Mouse (Mus musculus) megakaryocyte, embryonic 14.5 days (primary cell): ENCODE measurements around the gene Ntm.

Experiments
- FLI1 ChIP-seq: IDR thresholded peaks from 2 replicates; pipeline ENCODE4 v1.6.1; 2012; ENCODE audit warnings: low read length, inconsistent platforms, mixed read lengths
- GATA1 ChIP-seq: IDR thresholded peaks from 3 replicates; pipeline ENCODE4 v1.6.1; 2012; ENCODE audit warnings: mixed read lengths, low read length, inconsistent platforms, borderline replicate concordance

DNA sequence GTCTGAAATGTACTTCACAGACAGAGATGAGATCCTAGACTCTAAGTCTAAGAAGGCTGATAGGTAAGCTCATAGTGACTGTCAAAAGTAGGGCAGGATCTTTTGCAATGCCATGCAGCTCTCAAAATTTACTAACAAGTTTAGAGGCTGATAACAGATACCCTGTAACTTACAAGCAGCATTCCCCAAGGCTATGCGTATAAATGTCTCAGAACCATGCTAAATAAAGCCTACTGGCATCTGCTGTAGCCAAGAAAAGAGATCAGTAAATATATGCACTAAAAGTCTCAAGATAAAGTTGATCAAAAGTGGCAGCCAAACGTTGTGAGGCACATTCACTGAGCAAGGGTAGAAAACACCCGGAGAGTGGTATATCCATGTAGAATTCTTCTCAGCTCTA lies 666.2 kb downstream of the Ntm start:
- TF ChIP-seq FLI1 (no peak), GATA1 (no peak)
